Mouse (Mus musculus): ENCODE data around the gene Vmn2r112. TPM values are rescaled to one million over a fixed set of nuclear protein-coding genes. Genes with fewer than 3 reads are reported as not detected.

The Vmn2r112 gene
- polyA plus RNA-seq (2015; fragmentation: Nextera tagmentation; extraction: Ambion mirVana) = not detected in 2 replicates

GRCm38 (mm10) chr17:22600651-22601050 lies at the start of gene Vmn2r112:
Gene Vmn2r112 (plus strand): TSS chr17:22600951.

DNA sequence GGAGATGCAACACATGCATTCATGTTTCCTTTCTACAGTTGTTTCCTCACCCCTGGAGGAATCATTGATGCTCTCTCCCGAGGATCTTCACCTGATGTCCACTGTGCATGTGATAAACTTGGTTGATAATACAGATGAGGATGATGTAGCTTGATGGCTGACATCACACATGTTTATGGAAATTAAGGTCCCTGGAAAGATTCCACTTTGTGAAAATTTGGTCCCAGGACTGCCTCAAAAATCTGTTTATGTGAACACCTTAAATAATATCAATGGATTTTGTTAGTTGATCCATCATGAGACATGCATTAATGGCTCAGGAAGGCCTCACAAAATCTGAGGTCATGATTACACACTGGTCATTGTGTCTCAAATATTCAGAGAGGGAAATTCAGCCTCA lies 27.4 kb upstream of the Vmn2r112 start, which contains the start of gene Vmn2r111:
TSS of gene Vmn2r111 (minus strand) at position 101 of the 400 bp plus-strand sequence.

Other genes with a start within 250 kb of the Vmn2r112 start
- gene Zfp944, start 239.6 kb upstream of the Vmn2r112 start, polyA plus RNA-seq (2015; fragmentation: Nextera tagmentation; extraction: Ambion mirVana) = 11.2 and 14.7 TPM in 2 replicates
- gene Zfp758, start 239.5 kb upstream of the Vmn2r112 start, polyA plus RNA-seq (2015; fragmentation: Nextera tagmentation; extraction: Ambion mirVana) = 8.3 and 11.6 TPM in 2 replicates
- 7.7 and 9.9 TPM in 2 replicates for gene Zfp946, start 176.7 kb upstream of the Vmn2r112 start, polyA plus RNA-seq (2015; fragmentation: Nextera tagmentation; extraction: Ambion mirVana)
- gene Vmn2r111, start 27.5 kb upstream of the Vmn2r112 start, polyA plus RNA-seq (2015; fragmentation: Nextera tagmentation; extraction: Ambion mirVana) = not detected in 2 replicates